ENCODE assay signal across 23 mouse cellular contexts in genomic region chr5:32328139-32328538, GRCm38 (mm10).
DNase-seq lines count a peak whose midpoint lies in the region; ATAC-seq and TF ChIP-seq lines count a peak whose summit lies in the region.
"Had no signal": no experiment of that assay in that cellular context is flagged by ENCODE, and none has a peak within 500 bp of the region (broad histone marks: within the 10 kb centered on the region; RNA-seq: fewer than 3 reads in every experiment).

No protein-coding gene starts in this region.

- no peak overlapping the region for H3K4me3 ChIP-seq in liver, postnatal 0 days (ENCODE audit: low read depth, low read length)
- no peak overlapping the region for H3K4me3 ChIP-seq in hindbrain, embryonic 10.5 days
- H3K4me3 ChIP-seq: embryonic facial prominence, embryonic 15.5 days; erythroblast, embryonic 14.5 days; forebrain, embryonic 10.5 days; heart, embryonic 12.5 days; hindbrain, embryonic 12.5 days had no signal

- no peaks in the 10 kb centered on the region for H3K27me3 ChIP-seq in liver, postnatal 0 days (ENCODE audit: insufficient read depth, low read length)
- H3K27me3 ChIP-seq in hindbrain, embryonic 10.5 days (ENCODE audit: insufficient read depth, poor library complexity, severe bottlenecking): no peaks in the 10 kb centered on the region
- H3K27me3 ChIP-seq: embryonic facial prominence, embryonic 15.5 days; heart, embryonic 12.5 days; hindbrain, embryonic 12.5 days had no signal

- ATAC-seq in liver, postnatal 0 days: no peak
- peak; percentile 73 for ATAC-seq in monocyte, adult 5-6 weeks (replicated peaks; ENCODE audit: insufficient number of reproducible peaks, low FRiP score, low TSS enrichment, poor library complexity, severe bottlenecking)
- ATAC-seq: forebrain, embryonic 14.5 days; hindbrain, embryonic 16.5 days; inflammation-experienced regulatory T-cells, adult 6 months had no signal

- no peaks in the 10 kb centered on the region for H3K4me1 ChIP-seq in liver, postnatal 0 days (ENCODE audit: insufficient read depth)
- H3K4me1 ChIP-seq in hindbrain, embryonic 10.5 days (replicated peaks): peaks cover 1% of the 10 kb centered on the region; the same call in 1 of the 2 replicates
- H3K4me1 ChIP-seq: forebrain, embryonic 10.5 days; hindbrain, embryonic 12.5 days had no signal

- no peak overlapping the region for H3K9ac ChIP-seq in liver, postnatal 0 days (replicated peaks)
- H3K9ac ChIP-seq: embryonic facial prominence, embryonic 15.5 days; heart, embryonic 12.5 days; hindbrain, embryonic 12.5 days had no signal

- H3K36me3 ChIP-seq in liver, postnatal 0 days (replicated peaks; ENCODE audit: insufficient read depth, low read length): no peaks in the 10 kb centered on the region
- H3K36me3 ChIP-seq in hindbrain, embryonic 10.5 days: no peaks in the 10 kb centered on the region
- H3K36me3 ChIP-seq: embryonic facial prominence, embryonic 15.5 days; forebrain, embryonic 10.5 days; heart, embryonic 12.5 days; hindbrain, embryonic 12.5 days had no signal

- TF ChIP-seq CTCF in liver, postnatal 0 days (IDR thresholded peaks at IDR 0.05; ENCODE audit: low read depth): no peak

- intact Hi-C loops in heart, postnatal 36 days (cut with DNase I): no loop called here

- H3K27ac ChIP-seq in liver, postnatal 0 days (ENCODE audit: low read depth): no peak overlapping the region
- H3K27ac ChIP-seq in hindbrain, embryonic 10.5 days: no peak overlapping the region
- H3K27ac ChIP-seq: embryonic facial prominence, embryonic 15.5 days; forebrain, embryonic 10.5 days; hindbrain, embryonic 12.5 days had no signal

- 0 out of 2 replicates have a peak, but pooled peaks have one; percentile 26 for TF ChIP-seq EP300 in liver, postnatal 0 days (IDR thresholded peaks at IDR 0.05; ENCODE audit: low read depth)

- WGBS in liver, postnatal 0 days (ENCODE audit: insufficient replicate concordance): 51% methylated on average over 7 of the region's 7 CpGs
- WGBS in hindbrain, embryonic 10.5 days: 87% methylated on average over 7 of the region's 7 CpGs

- no peaks in the 10 kb centered on the region for H3K9me3 ChIP-seq in liver, postnatal 0 days (ENCODE audit: low read length)
- no peaks in the 10 kb centered on the region for H3K9me3 ChIP-seq in hindbrain, embryonic 10.5 days
- H3K9me3 ChIP-seq: embryonic facial prominence, embryonic 15.5 days; forebrain, embryonic 10.5 days; heart, embryonic 12.5 days; hindbrain, embryonic 12.5 days had no signal

- DNase-seq in heart, adult 9 months (ENCODE audit: low spot score in 2 of 2): peak; percentile 12 to 62
- DNase-seq in heart, postnatal 36 days: no peak
- DNase-seq in kidney, adult 8-10 months: peak; percentile 9 to 24
- no peak for DNase-seq in kidney, postnatal 10 days
- DNase-seq in liver, postnatal 0 days: no peak
- no peak for DNase-seq in liver
- DNase-seq in hindbrain, embryonic 10.5 days (ENCODE audit: low spot score): no peak
- DNase-seq: adrenal gland, adult 2 months; adrenal gland, postnatal 25 days; cerebellum, adult 11 months; cerebellum, adult 8-10 months; cerebellum, postnatal 14 days; embryo, embryonic 11 days; gastrocnemius, postnatal 10 days had no signal

- H3K4me2 ChIP-seq in liver, postnatal 0 days (ENCODE audit: low read depth, low read length): no peak overlapping the region
- H3K4me2 ChIP-seq: embryonic facial prominence, embryonic 15.5 days; heart, embryonic 12.5 days; hindbrain, embryonic 12.5 days had no signal

Comparison
In these comparisons a context has a peak if more than half of its experiments do, and no peak if none do; other contexts are left out.
1. DNase-seq: peak in heart, adult 9 months (2 of 2) and kidney, adult 8-10 months (2 of 2); none in heart, postnatal 36 days (0 of 2), kidney, postnatal 10 days (single experiment), liver, postnatal 0 days (single experiment), liver (single experiment) and hindbrain, embryonic 10.5 days (single experiment).